Mouse (Mus musculus) forebrain, postnatal 0 days (tissue): ENCODE results near the gene Srsf6. TPM values are rescaled to one million over a fixed set of nuclear protein-coding genes. Genes with fewer than 3 reads are reported as not detected.

Experiments used
- ATAC-seq: fragments of 200-750 bp; cut with Nextera tagmentation; 2 replicates; pipeline ENCODE4 v1.8.0; 2017; ENCODE audit warnings: mild to moderate bottlenecking, moderate library complexity
- DNase-seq: peaks from one replicate; pipeline ENCODE4 v3.0.0-alpha.2; 2015
- H3K27ac ChIP-seq: fragments of 300-500 bp; sonication (generic); 2 replicates; pipeline ENCODE4 v1.5.1; 2014; ENCODE audit warnings: low read depth, mild to moderate bottlenecking, antibody characterized with exemption, low read length, moderate library complexity, mixed read lengths
- H3K27me3 ChIP-seq: fragments of 300-500 bp; sonication (generic); 2 replicates; pipeline ENCODE4 v1.6.1; 2014; ENCODE audit warnings: mild to moderate bottlenecking, low read length, mixed read lengths; ENCODE audit not compliant: insufficient read depth
- H3K36me3 ChIP-seq: fragments of 300-500 bp; sonication (generic); 2 replicates; pipeline ENCODE4 v1.6.1; 2014; ENCODE audit warnings: mild to moderate bottlenecking, moderate library complexity; ENCODE audit not compliant: insufficient read depth
- H3K4me1 ChIP-seq: fragments of 300-500 bp; sonication (generic); 2 replicates; pipeline ENCODE4 v1.6.1; 2014; ENCODE audit warnings: antibody characterized with exemption; ENCODE audit not compliant: insufficient read depth
- H3K4me2 ChIP-seq: fragments of 300-500 bp; sonication (generic); 2 replicates; pipeline ENCODE4 v1.6.1; 2014; ENCODE audit warnings: low read depth, mild to moderate bottlenecking, moderate library complexity
- H3K4me3 ChIP-seq: fragments of 300-500 bp; sonication (generic); 2 replicates; pipeline ENCODE4 v1.5.1; 2014; ENCODE audit warnings: low read depth, low read length, mixed read lengths
- H3K9ac ChIP-seq: fragments of 300-500 bp; sonication (generic); 2 replicates; pipeline ENCODE4 v1.6.1; 2014; ENCODE audit warnings: mild to moderate bottlenecking
- H3K9me3 ChIP-seq: fragments of 300-500 bp; sonication (generic); 2 replicates; pipeline ENCODE4 v1.6.1; 2016; ENCODE audit warnings: low read length
- CTCF ChIP-seq: sonication (generic); IDR thresholded peaks from 2 replicates; pipeline ENCODE4 v1.5.1; 2016; ENCODE audit warnings: antibody characterized with exemption, control low read depth, low read depth
- WGBS: fragments of 180-500 bp; shearing (Covaris S2); extraction: QIAGEN DNeasy Blood & Tissue Kit; methylation state at CpG from one replicate; pipeline ENCODE4 v1.1.7; 2014; 5-methylcytosine and 5-hydroxymethylcytosine counted together
- polyA plus RNA-seq: library from polyadenylated mRNA; unstranded; fragments of >200 nt; fragmentation: Nextera tagmentation; extraction: Ambion mirVana; gene quantifications from 2 replicates; pipeline ENCODE4 v1.2.1, GENCODE M21; 2015
- total RNA-seq: library from RNA; depleted of rRNA; stranded (reverse); fragments of >200 nt; gene quantifications from 2 replicates; pipeline ENCODE4 v1.2.3, GENCODE M21; 2014

The Srsf6 gene
- total and polyA plus RNA-seq, 2 experiments from 2014 or later = 133 to 146 TPM

- H3K4me3 ChIP-seq = no peak overlapping the region
- no peak overlapping the region for H3K27ac ChIP-seq
- H3K4me1 ChIP-seq = no peaks in the 10 kb centered on the region
- no peak for TF ChIP-seq CTCF
- no peak for ATAC-seq
- no peak for DNase-seq
- WGBS = 82% methylated on average over 2 of the region's 2 CpGs
- no peaks in the 10 kb centered on the region for H3K9me3 ChIP-seq
- H3K4me2 ChIP-seq = no peak overlapping the region
- no peak overlapping the region for H3K9ac ChIP-seq
- H3K27me3 ChIP-seq = no peaks in the 10 kb centered on the region
- no peaks in the 10 kb centered on the region for H3K36me3 ChIP-seq
Measured at GRCm38 (mm10) chr2:162966734-162967133, 35.4 kb downstream of the Srsf6 start.

- H3K9ac ChIP-seq = no peak overlapping the region
- 10% methylated on average over 5 of the region's 5 CpGs for WGBS
- no peaks in the 10 kb centered on the region for H3K4me1 ChIP-seq
- no peaks in the 10 kb centered on the region for H3K9me3 ChIP-seq
- peak; percentile 83 for TF ChIP-seq CTCF
- DNase-seq (peak; percentile 22), ATAC-seq (no peak)
- no peak overlapping the region for H3K4me2 ChIP-seq
- H3K4me3 ChIP-seq = no peak overlapping the region
- H3K27ac ChIP-seq = no peak overlapping the region
- H3K36me3 ChIP-seq = no peaks in the 10 kb centered on the region
- H3K27me3 ChIP-seq = no peaks in the 10 kb centered on the region
Measured at GRCm38 (mm10) chr2:162968357-162968756, 37.0 kb downstream of the Srsf6 start.

GRCm38 (mm10) chr2:162969101-162969500 lies 37.8 kb downstream of the Srsf6 start:
- no peak overlapping the region for H3K4me2 ChIP-seq
- no peaks in the 10 kb centered on the region for H3K27me3 ChIP-seq
- H3K9ac ChIP-seq = no peak overlapping the region
- no peaks in the 10 kb centered on the region for H3K36me3 ChIP-seq
- 83% methylated on average over 3 of the region's 3 CpGs for WGBS
- ATAC-seq = no peak
- H3K4me1 ChIP-seq = no peaks in the 10 kb centered on the region
- H3K27ac ChIP-seq = no peak overlapping the region
- no peaks in the 10 kb centered on the region for H3K9me3 ChIP-seq
- H3K4me3 ChIP-seq = no peak overlapping the region
- TF ChIP-seq CTCF = no peak
- no peak for DNase-seq

- no peaks in the 10 kb centered on the region for H3K27me3 ChIP-seq
- WGBS = 84% methylated on average over 6 of the region's 6 CpGs
- no peak overlapping the region for H3K4me3 ChIP-seq
- ATAC-seq (no peak), DNase-seq (no peak)
- no peaks in the 10 kb centered on the region for H3K36me3 ChIP-seq
- peaks cover 5% of the 10 kb centered on the region; the same call in 1 of the 2 replicates for H3K4me1 ChIP-seq
- H3K4me2 ChIP-seq = no peak overlapping the region
- no peak overlapping the region for H3K9ac ChIP-seq
- H3K27ac ChIP-seq = no peak overlapping the region
- H3K9me3 ChIP-seq = no peaks in the 10 kb centered on the region
- no peak for TF ChIP-seq CTCF
Measured at GRCm38 (mm10) chr2:162970896-162971295, 39.6 kb downstream of the Srsf6 start.

GRCm38 (mm10) chr2:162972752-162973151 lies 41.4 kb downstream of the Srsf6 start:
- DNase-seq (no peak), ATAC-seq (no peak)
- no peak overlapping the region for H3K4me2 ChIP-seq
- H3K4me1 ChIP-seq = peaks cover 5% of the 10 kb centered on the region; the same call in 1 of the 2 replicates
- TF ChIP-seq CTCF = no peak
- H3K27me3 ChIP-seq = no peaks in the 10 kb centered on the region
- H3K4me3 ChIP-seq = no peak overlapping the region
- H3K9ac ChIP-seq = no peak overlapping the region
- WGBS = 77% methylated on average over 7 of the region's 7 CpGs
- H3K9me3 ChIP-seq = no peaks in the 10 kb centered on the region
- H3K36me3 ChIP-seq = no peaks in the 10 kb centered on the region
- no peak overlapping the region for H3K27ac ChIP-seq

- WGBS = 75% methylated on average over 5 of the region's 5 CpGs
- no peak for TF ChIP-seq CTCF
- H3K27me3 ChIP-seq = no peaks in the 10 kb centered on the region
- no peak overlapping the region for H3K9ac ChIP-seq
- DNase-seq (no peak), ATAC-seq (no peak)
- no peak overlapping the region for H3K4me3 ChIP-seq
- no peak overlapping the region for H3K4me2 ChIP-seq
- H3K9me3 ChIP-seq = no peaks in the 10 kb centered on the region
- no peak overlapping the region for H3K27ac ChIP-seq
- no peaks in the 10 kb centered on the region for H3K36me3 ChIP-seq
- peaks cover 5% of the 10 kb centered on the region; the same call in 1 of the 2 replicates for H3K4me1 ChIP-seq
Measured at GRCm38 (mm10) chr2:162973206-162973605, 41.9 kb downstream of the Srsf6 start.

GRCm38 (mm10) chr2:162973637-162974036 lies 42.3 kb downstream of the Srsf6 start:
- no peaks in the 10 kb centered on the region for H3K27me3 ChIP-seq
- ATAC-seq (no peak; the same call in 1 of the 2 replicates), DNase-seq (peak; percentile 22)
- no peak for TF ChIP-seq CTCF
- no peak overlapping the region for H3K27ac ChIP-seq
- 14% methylated on average over 11 of the region's 11 CpGs for WGBS
- H3K4me1 ChIP-seq = peaks cover 5% of the 10 kb centered on the region; the same call in 1 of the 2 replicates
- H3K4me3 ChIP-seq = no peak overlapping the region
- H3K9me3 ChIP-seq = no peaks in the 10 kb centered on the region
- no peak overlapping the region for H3K4me2 ChIP-seq
- H3K9ac ChIP-seq = no peak overlapping the region
- H3K36me3 ChIP-seq = no peaks in the 10 kb centered on the region
